Mouse (Mus musculus) kidney, postnatal 14 days (tissue): ENCODE measurements around the gene 1700009N14Rik.

Experiments
- DNase-seq: peaks from one replicate; pipeline ENCODE4 v3.0.0; 2022; ENCODE audit warnings: mixed read lengths

1700009N14Rik gene

GRCm38 (mm10) chr4:39450069-39450468 lies at the start of gene 1700009N14Rik:
1700009N14Rik (plus strand) TSS chr4:39450295.
- no peak for DNase-seq

GRCm38 (mm10) chr4:39437870-39438367 lies 12.2 kb upstream of the 1700009N14Rik start:
- DNase-seq, result no peak

- no peak for DNase-seq
Measured at GRCm38 (mm10) chr4:39474291-39474690, 24.2 kb downstream of the 1700009N14Rik start.

GRCm38 (mm10) chr4:39486393-39486792 lies 36.3 kb downstream of the 1700009N14Rik start:
- DNase-seq, result no peak

GRCm38 (mm10) chr4:39493596-39493995 lies 43.5 kb downstream of the 1700009N14Rik start:
- no peak for DNase-seq

DNA sequence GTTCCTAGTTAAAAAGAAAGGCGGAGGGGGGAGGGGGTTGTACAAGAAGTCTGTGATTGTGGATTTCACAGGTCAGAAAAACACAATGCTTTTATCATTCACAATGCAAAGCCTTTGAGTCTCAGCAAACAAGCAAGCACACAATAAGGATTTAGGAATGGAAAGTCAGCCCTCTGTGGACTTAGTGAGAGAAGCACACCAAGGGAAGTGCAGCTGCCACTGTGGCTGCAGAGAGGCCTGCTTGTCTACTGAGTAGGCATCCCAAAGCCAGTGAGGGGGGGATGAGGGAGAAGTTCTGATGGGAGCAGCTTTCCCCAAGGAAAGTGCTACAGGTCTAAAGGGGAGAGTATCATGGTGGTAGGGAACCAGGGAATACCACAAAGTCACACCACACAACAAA lies 45.8 kb downstream of the 1700009N14Rik start:
- no peak for DNase-seq
